Mouse (Mus musculus): ENCODE measurements around the gene Tbx2. TPM values are rescaled to one million over a fixed set of nuclear protein-coding genes. Genes with fewer than 3 reads are reported as not detected.

The Tbx2 gene
- total and polyA plus RNA-seq, 3 experiments, result 0.17 TPM; not detected in 2

DNA sequence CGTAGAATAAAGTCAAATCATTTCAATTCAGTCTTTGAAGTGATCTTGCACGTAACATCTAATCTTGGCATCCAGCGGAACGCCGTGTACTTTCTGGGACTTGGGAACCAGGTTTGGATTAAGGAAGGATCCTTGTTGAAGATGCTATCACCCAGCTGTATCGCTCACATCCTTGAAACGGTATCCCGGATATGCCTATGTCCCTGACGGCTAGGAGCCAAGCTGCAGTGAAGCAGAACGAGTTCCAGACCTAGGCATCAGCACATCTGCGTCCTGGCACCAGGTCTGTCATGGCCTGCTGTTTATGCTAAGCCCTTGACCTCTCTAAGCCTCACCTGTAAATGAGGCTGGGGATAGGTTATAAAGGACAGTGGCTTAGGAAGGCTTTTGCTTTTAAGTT, 32.0 kb upstream of the Tbx2 start:
- no peak overlapping the region for H3K9ac ChIP-seq (ENCODE audit: insufficient read depth, low read depth)

DNA sequence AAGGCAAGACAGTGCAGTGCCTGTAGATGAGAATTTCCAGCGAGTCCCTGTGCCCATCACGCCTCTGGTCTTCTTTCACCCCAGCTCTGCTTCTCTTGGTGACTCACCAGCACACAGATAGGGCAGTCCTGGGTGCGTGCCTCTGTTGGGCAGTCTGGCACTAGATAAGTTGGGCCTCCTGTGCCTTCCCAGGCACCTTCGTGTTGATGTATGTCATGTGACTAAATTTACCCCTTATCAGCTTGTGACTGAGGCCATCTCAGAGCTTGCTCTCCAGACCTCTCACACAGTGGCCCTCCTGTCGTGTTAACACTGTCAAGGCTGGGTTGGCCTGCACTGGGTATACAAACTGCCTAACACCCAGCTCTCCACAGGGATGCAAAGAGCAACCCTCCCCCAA, 28.3 kb upstream of the Tbx2 start:
- H3K4me1 ChIP-seq (ENCODE audit: control insufficient read depth in 1 of 2, insufficient read depth in 2 of 2), result peaks cover 5 to 10% of the 10 kb centered on the region in 2 experiments
- TF ChIP-seq KAT2A (IDR thresholded peaks at IDR 0.05; ENCODE audit: insufficient replicate concordance, low read length) (no peak), CHD1 (IDR thresholded peaks at IDR 0.05; ENCODE audit: low read depth, low read length) (no peak), RAD21 (IDR thresholded peaks at IDR 0.05; ENCODE audit: low read depth, low read length) (no peak), MXI1 (IDR thresholded peaks at IDR 0.05; ENCODE audit: low read depth, low read length) (no peak), EP300 (IDR thresholded peaks at IDR 0.05; ENCODE audit: low read length) (no peak), ZC3H11A (IDR thresholded peaks at IDR 0.05; ENCODE audit: low read depth, low read length) (no peak), USF1 (IDR thresholded peaks at IDR 0.05; ENCODE audit: low read depth, low read length) (no peak), ZNF384 (IDR thresholded peaks at IDR 0.05; ENCODE audit: low read depth, low read length) (no peak), CTCF (conservative IDR thresholded peaks at IDR 0.05 in 1 of 2, IDR thresholded peaks at IDR 0.05 in 1 of 2; ENCODE audit: low read depth in 2 of 2, low read length in 2 of 2) (no peak), POLR2A (IDR thresholded peaks at IDR 0.05; ENCODE audit: low read depth, low read length) (no peak), MEF2A (IDR thresholded peaks at IDR 0.05; ENCODE audit: borderline replicate concordance, low read depth, low read length) (no peak), NRF1 (IDR thresholded peaks at IDR 0.05; ENCODE audit: low read depth, low read length) (no peak), POLR2AphosphoS2 (IDR thresholded peaks at IDR 0.05; ENCODE audit: low read depth, low read length) (no peak), PAX5 (IDR thresholded peaks at IDR 0.05; ENCODE audit: low read length) (no peak), HCFC1 (IDR thresholded peaks at IDR 0.05; ENCODE audit: low read depth, low read length) (no peak), GABPA (IDR thresholded peaks at IDR 0.05; ENCODE audit: insufficient replicate concordance, low read depth, low read length) (no peak), ZMIZ1 (IDR thresholded peaks at IDR 0.05; ENCODE audit: low read depth, low read length) (no peak), MAX (IDR thresholded peaks at IDR 0.05; ENCODE audit: low read length) (no peak), ELF1 (IDR thresholded peaks at IDR 0.05; ENCODE audit: low read depth, low read length) (no peak)
- dilution Hi-C loops (cut with MboI; ENCODE audit: extremely low pct_ligation_motif_present, extremely low pct_unique_long_range_greater_than_20kb, low sequenced_read_pairs) (no loop called here), in situ Hi-C loops (cut with MboI; ENCODE audit: low pct_ligation_motif_present, low pct_unique_long_range_greater_than_20kb, low sequenced_read_pairs) (no loop called here)
- no peaks in the 10 kb centered on the region for H3K9me3 ChIP-seq (replicated peaks; ENCODE audit: low read length)
- no peaks in the 10 kb centered on the region for H3K27me3 ChIP-seq (replicated peaks)
- H3K79me2 ChIP-seq (replicated peaks; ENCODE audit: control insufficient read depth, extremely low read depth, insufficient read depth, poor library complexity, severe bottlenecking), result no peaks in the 10 kb centered on the region
- H3K36me3 ChIP-seq (replicated peaks in 1 of 2; ENCODE audit: control insufficient read depth in 1 of 2, insufficient read depth in 1 of 2, low read length in 1 of 2), result no peaks in the 10 kb centered on the region
- no peak overlapping the region for H3K9ac ChIP-seq (ENCODE audit: insufficient read depth, low read depth)
- H3K27ac ChIP-seq (ENCODE audit: insufficient read depth, low read depth), result no peak overlapping the region
- H3K4me3 ChIP-seq (replicated peaks in 1 of 3; ENCODE audit: low read depth in 2 of 3, low read length in 2 of 3, poor library complexity in 1 of 3), result no peak overlapping the region
- no peak overlapping the region for H3K4me2 ChIP-seq (ENCODE audit: insufficient read depth, low read depth, poor library complexity, severe bottlenecking)
- DNase-seq (ENCODE audit: extremely low read depth), result no peak

More for the DNA sequence above, 32.0 kb upstream of the Tbx2 start:
- in situ Hi-C loops (cut with MboI; ENCODE audit: low pct_ligation_motif_present, low pct_unique_long_range_greater_than_20kb, low sequenced_read_pairs) (no loop called here), dilution Hi-C loops (cut with MboI; ENCODE audit: extremely low pct_ligation_motif_present, extremely low pct_unique_long_range_greater_than_20kb, low sequenced_read_pairs) (no loop called here)
- no peaks in the 10 kb centered on the region for H3K36me3 ChIP-seq (replicated peaks in 1 of 2; ENCODE audit: control insufficient read depth in 1 of 2, insufficient read depth in 1 of 2, low read length in 1 of 2)
- no peak overlapping the region for H3K4me3 ChIP-seq (replicated peaks in 1 of 3; ENCODE audit: low read depth in 2 of 3, low read length in 2 of 3, poor library complexity in 1 of 3)
- H3K9me3 ChIP-seq (replicated peaks; ENCODE audit: low read length), result no peaks in the 10 kb centered on the region
- no peak for DNase-seq (ENCODE audit: extremely low read depth)
- H3K79me2 ChIP-seq (replicated peaks; ENCODE audit: control insufficient read depth, extremely low read depth, insufficient read depth, poor library complexity, severe bottlenecking), result no peaks in the 10 kb centered on the region
- TF ChIP-seq MAZ (IDR thresholded peaks at IDR 0.05; ENCODE audit: low read depth, low read length) (no peak), POLR2AphosphoS2 (IDR thresholded peaks at IDR 0.05; ENCODE audit: low read depth, low read length) (no peak), SMC3 (IDR thresholded peaks at IDR 0.05; ENCODE audit: low read depth, low read length) (no peak), USF2 (conservative IDR thresholded peaks at IDR 0.05; ENCODE audit: low read depth, low read length) (no peak), NRF1 (IDR thresholded peaks at IDR 0.05; ENCODE audit: low read depth, low read length) (no peak), JUN (IDR thresholded peaks at IDR 0.05; ENCODE audit: insufficient read depth, low read depth, low read length) (no peak), CTCF (conservative IDR thresholded peaks at IDR 0.05 in 1 of 2, IDR thresholded peaks at IDR 0.05 in 1 of 2; ENCODE audit: low read depth in 2 of 2, low read length in 2 of 2) (no peak), SIN3A (IDR thresholded peaks at IDR 0.05; ENCODE audit: low read length) (no peak), EP300 (IDR thresholded peaks at IDR 0.05; ENCODE audit: low read length) (no peak), KAT2A (IDR thresholded peaks at IDR 0.05; ENCODE audit: insufficient replicate concordance, low read length) (no peak), TBP (conservative IDR thresholded peaks at IDR 0.05; ENCODE audit: low read depth, low read length) (no peak), NELFE (IDR thresholded peaks at IDR 0.05; ENCODE audit: low read depth, low read length) (no peak), USF1 (IDR thresholded peaks at IDR 0.05; ENCODE audit: low read depth, low read length) (no peak), RCOR1 (conservative IDR thresholded peaks at IDR 0.05; ENCODE audit: low read depth, low read length) (no peak), ETS1 (conservative IDR thresholded peaks at IDR 0.05; ENCODE audit: low read depth, low read length) (no peak), MXI1 (IDR thresholded peaks at IDR 0.05; ENCODE audit: low read depth, low read length) (no peak), ZKSCAN1 (IDR thresholded peaks at IDR 0.05; ENCODE audit: borderline replicate concordance, low read depth, low read length) (no peak), CHD1 (IDR thresholded peaks at IDR 0.05; ENCODE audit: low read depth, low read length) (no peak)
- no peaks in the 10 kb centered on the region for H3K27me3 ChIP-seq (replicated peaks)
- H3K4me2 ChIP-seq (ENCODE audit: insufficient read depth, low read depth, poor library complexity, severe bottlenecking), result no peak overlapping the region
- H3K27ac ChIP-seq (ENCODE audit: insufficient read depth, low read depth), result no peak overlapping the region
- H3K4me1 ChIP-seq (ENCODE audit: control insufficient read depth in 1 of 2, insufficient read depth in 2 of 2), result peaks cover 5 to 10% of the 10 kb centered on the region in 2 experiments
